Mouse (Mus musculus) liver, embryonic 14.5 days (tissue): Measurements from ENCODE around the gene Rexo4.

Experiments
- CTCF ChIP-seq: IDR thresholded peaks from 2 replicates; pipeline ENCODE4 v1.5.1; 2016; ENCODE audit warnings: antibody characterized with exemption, low read depth, control low read depth
- EP300 ChIP-seq: IDR thresholded peaks from 2 replicates; pipeline ENCODE4 v1.6.1; 2016; ENCODE audit warnings: antibody characterized with exemption, low read depth

- TF ChIP-seq CTCF = no peak
- TF ChIP-seq EP300 = no peak
Observed at GRCm38 (mm10) chr2:26956811-26957487, 7.2 kb downstream of the Rexo4 start.
